In genomic region chr1:163994173-163994720, GRCm38 (mm10) we compare ENCODE assay signal across 8 mouse cellular contexts. TPM values are rescaled to one million over a fixed set of nuclear protein-coding genes. Genes with fewer than 3 reads are reported as not detected.
DNase-seq lines count a peak whose midpoint lies in the region; ATAC-seq and TF ChIP-seq lines count a peak whose summit lies in the region.

No protein-coding gene starts in this region.

- ATAC-seq in heart, embryonic 14.5 days (ENCODE audit: insufficient number of reproducible peaks, insufficient read depth, low FRiP score, low read depth): peak; percentile 42; the same call in 1 of the 2 replicates
- peak; percentile 87 for ATAC-seq in hindbrain, embryonic 13.5 days (ENCODE audit: low FRiP score)

- no peaks in the 10 kb centered on the region for H3K27me3 ChIP-seq in heart, embryonic 14.5 days (ENCODE audit: control insufficient read depth, insufficient read depth, low read length)
- no peaks in the 10 kb centered on the region for H3K27me3 ChIP-seq in hindbrain, embryonic 13.5 days
- no peaks in the 10 kb centered on the region for H3K27me3 ChIP-seq in midbrain, embryonic 10.5 days (ENCODE audit: low read depth, poor library complexity, severe bottlenecking)

- no peak for TF ChIP-seq CTCF in bone marrow, adult 2 months (IDR thresholded peaks at IDR 0.05; ENCODE audit: control insufficient read depth, insufficient read depth, low read length)

- H3K9me3 ChIP-seq in heart, embryonic 14.5 days (ENCODE audit: control insufficient read depth, low read length): no peaks in the 10 kb centered on the region
- H3K9me3 ChIP-seq in hindbrain, embryonic 13.5 days: no peaks in the 10 kb centered on the region
- no peaks in the 10 kb centered on the region for H3K9me3 ChIP-seq in midbrain, embryonic 10.5 days (replicated peaks)

- TF ChIP-seq POLR2A in bone marrow, adult 2 months (IDR thresholded peaks at IDR 0.05; ENCODE audit: borderline replicate concordance, control insufficient read depth, low read depth, low read length): no peak

- peaks cover 12% of the 10 kb centered on the region; the same call in 1 of the 2 replicates for H3K36me3 ChIP-seq in heart, embryonic 14.5 days (ENCODE audit: control insufficient read depth, insufficient read depth, low read length)
- H3K36me3 ChIP-seq in hindbrain, embryonic 13.5 days: no peaks in the 10 kb centered on the region
- H3K36me3 ChIP-seq in midbrain, embryonic 10.5 days: peaks cover 8% of the 10 kb centered on the region; the same call in 1 of the 2 replicates

- DNase-seq in heart, postnatal 4 days: no peak
- no peak for DNase-seq in midbrain, embryonic 10.5 days (ENCODE audit: low spot score)
- DNase-seq in adrenal gland, postnatal 36 days: no peak
- DNase-seq in thymus, postnatal 14 days: no peak
- no peak for DNase-seq in B cell, adult 2 months

- peak overlapping the region; percentile 81 for H3K9ac ChIP-seq in heart, embryonic 14.5 days (ENCODE audit: low read length)
- H3K9ac ChIP-seq in hindbrain, embryonic 13.5 days: peak overlapping the region; percentile 82

- 0 out of 4 replicates have a peak overlapping the region, but pooled peaks of 1 of the 2 experiments have one; percentile 33 for H3K27ac ChIP-seq in heart, embryonic 14.5 days (replicated peaks in 1 of 2; ENCODE audit: control insufficient read depth in 1 of 2, insufficient read depth in 1 of 2, low read depth in 2 of 2, low read length in 2 of 2)
- H3K27ac ChIP-seq in bone marrow, adult 2 months (ENCODE audit: control insufficient read depth, insufficient read depth, low read depth, low read length, poor library complexity): no peak overlapping the region
- H3K27ac ChIP-seq in hindbrain, embryonic 13.5 days: no peak overlapping the region
- H3K27ac ChIP-seq in midbrain, embryonic 10.5 days (replicated peaks): peak overlapping the region; percentile 91

- WGBS in heart, embryonic 14.5 days: 2% methylated on average over 37 of the region's 38 CpGs
- WGBS in bone marrow, adult 2 months: under 1% methylated on average over 38 of the region's 38 CpGs
- WGBS in hindbrain, embryonic 13.5 days: 1% methylated on average over 38 of the region's 38 CpGs
- WGBS in midbrain, embryonic 10.5 days: 2% methylated on average over 38 of the region's 38 CpGs

- H3K4me1 ChIP-seq in heart, embryonic 14.5 days (ENCODE audit: control insufficient read depth in 2 of 2, insufficient read depth in 2 of 2, low read length in 2 of 2): peaks cover 0 to 7% of the 10 kb centered on the region in 2 experiments; a peak in 1 of 4 replicates
- H3K4me1 ChIP-seq in bone marrow, adult 2 months (ENCODE audit: control insufficient read depth, insufficient read depth, low read length): no peaks in the 10 kb centered on the region
- peaks cover 18% of the 10 kb centered on the region for H3K4me1 ChIP-seq in hindbrain, embryonic 13.5 days (replicated peaks)
- peaks cover 15% of the 10 kb centered on the region for H3K4me1 ChIP-seq in midbrain, embryonic 10.5 days

- H3K4me3 ChIP-seq in heart, embryonic 14.5 days (ENCODE audit: control insufficient read depth in 1 of 2, insufficient read depth in 1 of 2, low read depth in 1 of 2, low read length in 2 of 2): peak overlapping the region; percentile 85 to 87
- H3K4me3 ChIP-seq in bone marrow, adult 2 months (replicated peaks; ENCODE audit: control insufficient read depth, low read depth, low read length): peak overlapping the region; percentile 75
- peak overlapping the region; percentile 80 for H3K4me3 ChIP-seq in hindbrain, embryonic 13.5 days
- peak overlapping the region; percentile 80 for H3K4me3 ChIP-seq in midbrain, embryonic 10.5 days

- H3K4me2 ChIP-seq in heart, embryonic 14.5 days (ENCODE audit: low read length): peak overlapping the region; percentile 88
- H3K4me2 ChIP-seq in hindbrain, embryonic 13.5 days: peak overlapping the region; percentile 79

RNA-seq across cellular contexts. Expression of gene BC055324, which starts 0.3 kb away (rescaled TPM):
- polyA plus RNA-seq in heart, embryonic 14.5 days (2014; fragmentation: Nextera tagmentation; extraction: Ambion mirVana): 13.6 and 14.3 TPM in 2 replicates
- 1 to 10 TPM; 6.2 to 6.7 TPM for total RNA-seq in heart, postnatal 4 days (2021)
- 4.1 and 10.7 TPM in 2 replicates for polyA plus RNA-seq in bone marrow, adult 2 months (2011; ENCODE audit: insufficient read depth, insufficient read length, low replicate concordance, missing spikeins)
- polyA plus RNA-seq in hindbrain, embryonic 13.5 days (2015; fragmentation: Nextera tagmentation; extraction: Ambion mirVana): 7.8 and 8.4 TPM in 2 replicates
- 38.1 and 44.1 TPM in 2 replicates for polyA plus RNA-seq in midbrain, embryonic 10.5 days (2016; fragmentation: Nextera tagmentation; extraction: Ambion mirVana)
- 1 to 10 TPM; 1.7 to 1.9 TPM for total RNA-seq in adrenal gland, postnatal 36 days (2021)

RNA-seq across cellular contexts. Expression of gene Mettl18, which starts 0.4 kb away (rescaled TPM):
- polyA plus RNA-seq in heart, embryonic 14.5 days (2014; fragmentation: Nextera tagmentation; extraction: Ambion mirVana): 6.0 and 6.3 TPM in 2 replicates
- 1 to 10 TPM; 3.2 to 3.9 TPM for total RNA-seq in heart, postnatal 4 days (2021)
- polyA plus RNA-seq in bone marrow, adult 2 months (2011; ENCODE audit: insufficient read depth, insufficient read length, low replicate concordance, missing spikeins): 5.0 and 11.1 TPM in 2 replicates
- 7.3 and 8.5 TPM in 2 replicates for polyA plus RNA-seq in hindbrain, embryonic 13.5 days (2015; fragmentation: Nextera tagmentation; extraction: Ambion mirVana)
- polyA plus RNA-seq in midbrain, embryonic 10.5 days (2016; fragmentation: Nextera tagmentation; extraction: Ambion mirVana): 11.2 and 11.3 TPM in 2 replicates
- total RNA-seq in adrenal gland, postnatal 36 days (2021): 1 to 10 TPM; 2.6 to 2.8 TPM

RNA-seq across cellular contexts. Expression of gene Sele, which starts 53.8 kb away (rescaled TPM):
- 1.9 and 2.2 TPM in 2 replicates for polyA plus RNA-seq in heart, embryonic 14.5 days (2014; fragmentation: Nextera tagmentation; extraction: Ambion mirVana)
- 1 to 10 TPM; 4.5 to 5.1 TPM for total RNA-seq in heart, postnatal 4 days (2021)
- 1.2 and 1.4 TPM in 2 replicates for polyA plus RNA-seq in bone marrow, adult 2 months (2011; ENCODE audit: insufficient read depth, insufficient read length, low replicate concordance, missing spikeins)
- not detected in 2 replicates for polyA plus RNA-seq in hindbrain, embryonic 13.5 days (2015; fragmentation: Nextera tagmentation; extraction: Ambion mirVana)
- polyA plus RNA-seq in midbrain, embryonic 10.5 days (2016; fragmentation: Nextera tagmentation; extraction: Ambion mirVana): not detected in 2 replicates
- 1 to 10 TPM; 4.1 to 4.7 TPM for total RNA-seq in adrenal gland, postnatal 36 days (2021)
